Mouse (Mus musculus) stomach, postnatal 0 days (tissue): ENCODE results near the gene Yod1. TPM values are rescaled to one million over a fixed set of nuclear protein-coding genes. Genes with fewer than 3 reads are reported as not detected.

Experiments
- ATAC-seq: fragments of 200-750 bp; cut with Nextera tagmentation; 2 replicates; pipeline ENCODE4 v1.8.0; 2017; ENCODE audit not compliant: low FRiP score, low TSS enrichment
- DNase-seq: peaks from one replicate; pipeline ENCODE4 v3.0.0-alpha.2; 2016; ENCODE audit warnings: low spot score
- H3K27ac ChIP-seq: fragments of 300-500 bp; sonication (generic); replicated peaks from 2 replicates; pipeline ENCODE4 v1.5.1; 2014; ENCODE audit warnings: mild to moderate bottlenecking, control low read depth
- H3K27me3 ChIP-seq: fragments of 300-500 bp; sonication (generic); 2 replicates; pipeline ENCODE4 v1.6.1; 2014; ENCODE audit warnings: low read length; ENCODE audit not compliant: control insufficient read depth, insufficient read depth
- H3K36me3 ChIP-seq: fragments of 300-500 bp; sonication (generic); 2 replicates; pipeline ENCODE4 v1.6.1; 2014; ENCODE audit warnings: low read length, mixed read lengths; ENCODE audit not compliant: control insufficient read depth, insufficient read depth
- H3K4me1 ChIP-seq: fragments of 300-500 bp; sonication (generic); replicated peaks from 2 replicates; pipeline ENCODE4 v1.6.1; 2014; ENCODE audit warnings: antibody characterized with exemption; ENCODE audit not compliant: control insufficient read depth, insufficient read depth
- H3K4me2 ChIP-seq: fragments of 300-500 bp; sonication (generic); replicated peaks from 2 replicates; pipeline ENCODE4 v1.6.1; 2014; ENCODE audit warnings: low read depth, mild to moderate bottlenecking, control low read depth, moderate library complexity
- H3K4me3 ChIP-seq: fragments of 300-500 bp; sonication (generic); 2 replicates; pipeline ENCODE4 v1.5.1; 2014; ENCODE audit warnings: low read depth, low read length, control low read depth
- H3K9ac ChIP-seq: fragments of 300-500 bp; sonication (generic); 2 replicates; pipeline ENCODE4 v1.6.1; 2014; ENCODE audit warnings: mild to moderate bottlenecking, low read length, control low read depth, mixed read lengths
- H3K9me3 ChIP-seq: fragments of 300-500 bp; sonication (generic); 2 replicates; pipeline ENCODE4 v1.6.1; 2016; ENCODE audit warnings: low read length; ENCODE audit not compliant: control insufficient read depth
- CTCF ChIP-seq: IDR thresholded peaks from 2 replicates; pipeline ENCODE4 v1.5.1; 2016; ENCODE audit warnings: antibody characterized with exemption, low read depth, mild to moderate bottlenecking, moderate library complexity
- EP300 ChIP-seq: optimal IDR thresholded peaks from 2 replicates; pipeline ENCODE3; 2016; ENCODE audit warnings: antibody characterized with exemption
- WGBS: fragments of 180-500 bp; shearing (Covaris S2); extraction: QIAGEN DNeasy Blood & Tissue Kit; methylation state at CpG from one replicate; pipeline ENCODE4 v1.1.7; 2014; 5-methylcytosine and 5-hydroxymethylcytosine counted together
- polyA plus RNA-seq: library from polyadenylated mRNA; unstranded; fragments of >200 nt; fragmentation: Nextera tagmentation; extraction: Ambion mirVana; gene quantifications from 2 replicates; pipeline ENCODE4 v1.2.1, GENCODE M21; 2015

Gene Yod1
- polyA plus RNA-seq, 1 experiment from 2014 or later: 24.2 TPM

DNA sequence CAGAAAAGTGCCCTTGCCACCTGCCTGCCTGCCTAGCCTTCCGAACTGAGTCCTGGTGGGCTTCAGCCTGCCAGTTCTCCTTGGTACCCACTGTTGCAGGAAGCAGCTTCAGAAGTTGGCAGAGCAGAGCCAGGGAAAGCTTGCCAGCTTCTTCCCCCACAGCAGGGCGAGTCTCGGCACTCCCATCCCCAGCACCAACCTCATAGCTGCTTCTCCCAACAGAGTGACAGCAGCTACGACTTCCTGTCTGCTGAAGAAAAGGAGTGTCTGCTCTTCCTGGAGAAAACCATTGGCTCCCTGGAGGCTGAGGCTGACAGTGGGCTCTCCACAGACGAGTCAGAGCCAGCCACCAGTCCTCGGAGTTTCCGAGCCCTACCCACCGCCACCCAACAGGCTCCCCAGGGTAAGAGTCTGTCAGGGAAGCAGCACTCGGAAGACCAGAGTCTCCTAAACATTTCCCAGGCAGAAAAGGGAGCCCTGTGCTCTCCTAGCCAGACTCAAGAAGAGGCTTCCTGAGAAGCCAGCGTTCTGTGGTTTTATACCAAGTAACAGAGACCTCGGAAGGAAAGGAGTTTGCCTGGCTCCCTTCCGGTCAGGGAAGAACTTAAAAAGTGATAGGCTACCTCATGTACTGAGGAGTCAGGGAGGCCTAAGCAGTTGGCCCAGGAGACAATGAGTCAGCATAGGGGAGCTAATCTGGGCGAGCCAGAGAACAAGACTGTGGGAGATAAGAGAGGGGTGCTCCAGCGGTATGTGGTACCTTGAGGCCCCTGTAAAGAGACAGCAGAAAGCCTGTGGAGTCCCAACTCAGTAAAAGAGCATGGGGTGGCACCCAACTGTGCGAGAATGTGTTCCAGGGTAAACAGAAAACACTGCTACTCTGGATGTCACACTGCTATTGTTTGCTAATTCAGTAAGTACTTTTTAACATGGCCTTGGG is 23.9 kb downstream of the Yod1 start:
- peak; percentile 58 for ATAC-seq

DNA sequence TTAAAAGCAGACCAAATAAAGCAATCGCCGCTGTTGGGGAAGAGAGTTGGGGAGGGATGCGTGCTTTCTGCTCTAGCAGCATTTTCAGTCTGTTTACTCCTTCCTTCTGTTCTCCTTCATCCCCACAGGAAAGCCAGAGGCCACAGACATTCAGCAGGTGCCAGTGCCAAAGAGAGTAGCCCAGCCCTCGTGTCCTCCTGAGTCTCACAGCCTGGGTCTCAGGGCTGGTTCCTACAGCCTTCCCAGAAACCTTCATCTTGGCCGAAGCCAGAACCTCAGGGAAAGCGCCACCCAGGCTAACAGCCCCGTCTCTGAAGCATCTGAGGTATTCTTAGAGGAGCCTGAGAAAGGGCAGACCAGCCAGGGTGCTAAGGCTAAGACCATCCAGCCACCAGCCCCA is 25.1 kb downstream of the Yod1 start:
- DNase-seq: no peak
- Histone ChIP-seq H3K27me3 (no peaks in the 10 kb centered on the region), H3K4me2 (no peak overlapping the region), H3K4me1 (peaks cover 4% of the 10 kb centered on the region), H3K4me3 (no peak overlapping the region), H3K27ac (no peak overlapping the region), H3K9me3 (no peaks in the 10 kb centered on the region), H3K36me3 (0 out of 2 replicates have a peak, but pooled peaks cover 4% of the 10 kb centered on the region), H3K9ac (no peak overlapping the region)
- TF ChIP-seq EP300 (no peak), CTCF (no peak)
- 83% methylated on average over 7 of the region's 7 CpGs for WGBS
- ATAC-seq: no peak

More for the DNA sequence above, 23.9 kb downstream of the Yod1 start:
- DNase-seq: peak; percentile 27
- H3K4me1 ChIP-seq: peaks cover 4% of the 10 kb centered on the region
- 47% methylated on average over 15 of the region's 15 CpGs for WGBS
- 0 out of 2 replicates have a peak, but pooled peaks cover 4% of the 10 kb centered on the region for H3K36me3 ChIP-seq
- H3K9ac ChIP-seq: no peak overlapping the region
- no peaks in the 10 kb centered on the region for H3K27me3 ChIP-seq
- no peak overlapping the region for H3K4me3 ChIP-seq
- H3K4me2 ChIP-seq: no peak overlapping the region
- no peak for TF ChIP-seq CTCF
- TF ChIP-seq EP300: no peak
- H3K27ac ChIP-seq: peak overlapping the region; percentile 77
- H3K9me3 ChIP-seq: no peaks in the 10 kb centered on the region

DNA sequence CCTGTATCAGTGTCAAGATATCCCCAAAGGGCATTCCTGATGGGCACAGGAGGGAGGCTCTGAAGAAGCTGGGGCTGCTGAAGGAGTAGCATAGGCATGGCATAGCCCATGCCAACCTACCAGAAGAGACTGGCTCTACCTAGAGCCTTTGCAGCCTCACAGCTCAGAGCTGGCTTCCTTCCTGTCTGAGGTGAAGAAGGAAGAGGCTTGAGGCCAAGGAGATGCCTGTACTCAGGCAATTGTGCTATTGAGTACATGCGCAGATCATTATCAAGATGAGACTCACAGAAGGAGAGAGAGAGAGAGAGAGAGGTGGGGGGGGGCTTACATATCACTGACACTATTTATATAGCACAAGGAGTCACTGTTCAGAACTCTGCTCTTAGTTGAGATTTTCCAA is 26.6 kb downstream of the Yod1 start:
- DNase-seq (no peak), ATAC-seq (peak; percentile 6; the same call in 1 of the 2 replicates)
- Histone ChIP-seq H3K4me2 (no peak overlapping the region), H3K27ac (peak overlapping the region; percentile 45; the same call in 1 of the 2 replicates), H3K9me3 (no peaks in the 10 kb centered on the region), H3K27me3 (no peaks in the 10 kb centered on the region), H3K36me3 (0 out of 2 replicates have a peak, but pooled peaks cover 4% of the 10 kb centered on the region), H3K4me1 (peaks cover 4% of the 10 kb centered on the region), H3K4me3 (no peak overlapping the region), H3K9ac (no peak overlapping the region)
- TF ChIP-seq CTCF (no peak), EP300 (no peak)
- 85% methylated on average over 1 of the region's 1 CpGs for WGBS

DNA sequence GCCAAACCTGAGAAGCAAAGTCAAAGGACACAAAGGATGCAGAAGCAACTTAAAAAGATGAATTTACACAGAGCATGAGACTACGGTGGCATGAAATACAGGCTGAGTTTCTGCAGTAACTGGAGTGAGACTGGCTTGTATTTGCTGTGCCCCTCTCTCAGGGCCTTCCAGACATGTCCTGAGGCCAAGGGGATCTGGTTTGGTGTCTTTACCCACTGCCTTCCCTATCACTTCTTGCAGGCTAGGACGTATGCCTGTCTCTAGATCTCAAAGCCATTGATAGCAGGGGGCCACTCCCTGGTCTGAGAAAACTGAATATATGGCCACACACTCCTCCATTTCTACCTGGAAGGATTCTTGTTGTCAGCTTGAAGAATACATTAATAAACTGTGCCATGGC is 27.1 kb downstream of the Yod1 start:
- H3K9ac ChIP-seq: no peak overlapping the region
- H3K27me3 ChIP-seq: no peaks in the 10 kb centered on the region
- no peak overlapping the region for H3K4me2 ChIP-seq
- H3K9me3 ChIP-seq: no peaks in the 10 kb centered on the region
- H3K36me3 ChIP-seq: 0 out of 2 replicates have a peak, but pooled peaks cover 4% of the 10 kb centered on the region
- 57% methylated on average over 2 of the region's 2 CpGs for WGBS
- peaks cover 4% of the 10 kb centered on the region for H3K4me1 ChIP-seq
- H3K27ac ChIP-seq: peak overlapping the region; percentile 45; the same call in 1 of the 2 replicates
- no peak for TF ChIP-seq CTCF
- TF ChIP-seq EP300: no peak
- no peak for DNase-seq
- H3K4me3 ChIP-seq: no peak overlapping the region
- no peak for ATAC-seq

DNA sequence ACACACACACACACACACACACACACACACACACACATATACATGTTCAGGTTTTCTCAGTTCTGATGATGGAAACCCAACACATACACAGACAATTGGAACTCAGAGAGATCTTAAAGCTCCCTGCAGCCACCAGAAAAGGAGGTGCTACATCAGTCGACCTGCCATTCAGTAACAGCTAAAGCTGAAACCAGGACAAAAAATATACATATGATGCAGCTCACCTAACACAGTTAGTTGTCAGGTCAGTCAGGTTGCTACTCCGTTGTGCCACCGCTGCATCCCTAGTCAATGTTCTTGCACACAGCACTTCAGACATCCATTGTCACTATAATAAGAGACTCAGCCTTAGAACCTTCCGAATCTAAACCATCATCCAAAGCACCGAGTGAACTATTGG is 27.8 kb downstream of the Yod1 start:
- TF ChIP-seq CTCF (no peak), EP300 (no peak)
- ATAC-seq (no peak), DNase-seq (no peak)
- Histone ChIP-seq H3K9ac (no peak overlapping the region), H3K4me2 (no peak overlapping the region), H3K4me3 (no peak overlapping the region), H3K27me3 (no peaks in the 10 kb centered on the region), H3K27ac (no peak overlapping the region), H3K9me3 (no peaks in the 10 kb centered on the region), H3K36me3 (0 out of 2 replicates have a peak, but pooled peaks cover 4% of the 10 kb centered on the region), H3K4me1 (peaks cover 4% of the 10 kb centered on the region)
- 84% methylated on average over 5 of the region's 5 CpGs for WGBS

DNA sequence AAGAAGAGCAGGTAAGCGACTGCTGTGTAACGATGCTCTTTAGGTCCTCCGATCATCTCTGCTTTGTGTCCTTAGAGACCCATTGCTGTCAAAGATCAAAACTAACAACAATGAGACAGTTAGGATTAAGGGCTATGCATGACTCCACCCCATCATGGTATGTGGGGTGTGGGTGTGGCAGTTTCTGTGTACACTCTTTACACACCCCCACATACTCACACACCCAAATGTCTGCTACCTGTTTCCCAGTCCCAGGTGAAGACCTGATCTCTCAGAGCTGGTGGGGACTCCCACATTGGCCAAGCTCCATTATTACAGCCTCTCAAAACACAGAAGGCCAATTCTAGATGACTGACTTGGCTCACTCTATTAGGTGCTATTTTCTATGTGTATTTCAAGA is 28.5 kb downstream of the Yod1 start:
- 78% methylated on average over 3 of the region's 3 CpGs for WGBS
- no peak overlapping the region for H3K4me3 ChIP-seq
- H3K9me3 ChIP-seq: no peaks in the 10 kb centered on the region
- H3K4me1 ChIP-seq: peaks cover 4% of the 10 kb centered on the region
- no peak overlapping the region for H3K4me2 ChIP-seq
- H3K36me3 ChIP-seq: 0 out of 2 replicates have a peak, but pooled peaks cover 4% of the 10 kb centered on the region
- no peak overlapping the region for H3K9ac ChIP-seq
- peak; percentile 46 for DNase-seq
- ATAC-seq: 0 out of 2 replicates have a peak, but pooled peaks have one; percentile 33
- H3K27ac ChIP-seq: 0 out of 2 replicates have a peak overlapping the region, but pooled peaks have one; percentile 35
- TF ChIP-seq EP300 (no peak), CTCF (no peak)
- no peaks in the 10 kb centered on the region for H3K27me3 ChIP-seq
